Mouse (Mus musculus): ENCODE measurements around the gene Zfp991.
"Not testable (repeated sequence)": the region's sequence is repeated elsewhere in the genome, so short reads cannot be mapped to it uniquely, and the experiment has no call there.

Zfp991 gene

DNA sequence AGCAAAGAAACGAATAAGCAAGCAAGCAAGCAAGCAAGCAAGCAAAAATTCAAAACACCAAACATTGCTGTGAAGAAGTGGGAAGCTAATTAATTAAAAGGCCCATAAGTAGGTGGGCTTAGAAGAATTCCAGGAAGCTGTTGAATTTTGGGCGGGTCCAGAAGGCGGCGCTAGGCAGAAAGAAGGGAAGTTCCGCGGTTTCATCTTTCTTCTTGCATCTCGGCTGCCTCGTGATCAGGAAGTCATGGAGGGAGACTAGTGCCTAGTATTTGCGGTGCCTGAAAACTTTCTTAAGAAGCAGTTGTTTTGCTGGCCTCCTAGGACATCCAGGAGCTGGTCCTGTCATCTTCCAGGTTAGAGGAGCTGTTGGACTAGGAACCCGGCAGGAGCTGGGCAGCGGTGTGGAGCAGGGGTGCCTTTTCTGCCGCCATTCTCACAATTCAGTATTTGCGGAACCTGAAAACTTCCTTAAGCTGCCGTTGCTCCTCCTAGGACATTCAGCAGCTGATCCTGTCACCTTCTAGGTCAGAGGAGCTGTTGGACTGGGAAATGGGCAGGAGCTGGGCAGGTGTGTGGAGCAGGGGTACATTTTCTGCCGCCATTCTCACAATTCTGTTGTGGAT, at the start of gene Zfp991:
Gene Zfp991, plus strand, starts transcription at position 202 of the 623 bp plus-strand sequence.
- in situ Hi-C loops (cut with MboI; ENCODE audit: low sequenced_read_pairs), result not testable (repeated sequence)

DNA sequence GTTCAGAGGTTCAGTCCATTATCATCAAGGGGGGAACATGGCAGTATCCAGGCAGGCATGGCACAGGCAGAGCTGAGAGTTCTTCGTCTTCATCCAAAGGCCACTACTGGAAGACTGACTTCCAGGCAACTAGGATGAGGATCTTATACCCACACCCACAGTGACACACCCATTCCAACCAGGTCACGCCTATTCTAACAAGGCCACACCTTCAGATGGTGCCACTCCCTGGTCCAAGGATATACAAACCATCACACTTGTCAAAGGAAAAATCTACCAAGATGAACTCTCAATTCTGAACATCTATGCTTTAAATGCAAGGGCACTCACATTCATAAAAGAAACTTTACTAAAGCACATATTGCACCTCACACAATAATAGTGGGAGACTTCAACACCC, 36.2 kb upstream of the Zfp991 start:
- in situ Hi-C loops (cut with MboI; ENCODE audit: low sequenced_read_pairs), result not testable (repeated sequence)

DNA sequence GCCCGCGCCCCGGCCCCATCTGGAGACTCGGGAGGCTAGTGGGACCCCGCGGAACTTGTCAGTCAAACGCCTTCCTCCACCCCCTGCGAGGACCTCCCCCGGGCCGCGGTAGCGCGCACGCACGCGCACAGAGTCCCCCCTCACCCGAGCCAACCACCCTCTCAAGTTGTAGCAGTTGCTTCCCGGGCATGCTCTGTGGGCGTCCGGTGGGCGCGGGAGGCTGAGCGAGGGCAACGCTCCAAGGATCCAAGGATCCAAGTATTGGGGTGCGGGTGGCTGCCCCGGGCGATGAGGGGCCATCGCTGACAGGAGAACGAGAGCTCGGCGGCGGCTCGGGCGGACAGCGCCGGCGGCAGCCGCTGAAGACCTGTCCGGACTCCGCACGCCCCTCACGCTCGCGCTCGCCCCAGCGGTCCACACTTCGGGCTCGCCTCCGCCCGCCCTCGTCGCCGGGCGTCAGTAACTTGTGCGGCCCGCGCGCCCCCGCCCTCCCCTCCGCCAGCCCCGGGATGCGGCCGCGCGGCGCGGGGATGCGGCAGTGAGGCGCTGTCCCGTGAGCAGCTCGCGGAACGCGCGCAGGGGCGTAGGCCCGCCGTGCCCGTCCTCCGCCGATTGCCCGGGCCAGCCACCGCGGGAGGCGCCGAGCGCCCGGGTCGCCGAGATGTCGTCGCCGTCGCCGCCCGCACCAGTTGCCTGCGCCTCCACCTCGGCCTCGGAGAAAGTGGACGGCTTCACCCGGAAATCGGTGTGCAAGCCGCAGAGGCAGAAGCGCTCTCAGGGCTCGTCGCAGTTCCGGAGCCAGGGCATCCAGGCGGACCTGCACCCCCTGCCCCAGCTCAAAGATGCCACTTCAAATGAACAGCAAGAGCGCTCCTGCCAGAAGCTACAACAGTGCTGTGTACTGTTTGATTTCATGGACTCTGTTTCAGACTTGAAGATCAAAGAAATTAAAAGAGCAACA, 29.9 kb upstream of the Zfp991 start:
- in situ Hi-C loops (cut with MboI; ENCODE audit: low sequenced_read_pairs), result not testable (repeated sequence)

DNA sequence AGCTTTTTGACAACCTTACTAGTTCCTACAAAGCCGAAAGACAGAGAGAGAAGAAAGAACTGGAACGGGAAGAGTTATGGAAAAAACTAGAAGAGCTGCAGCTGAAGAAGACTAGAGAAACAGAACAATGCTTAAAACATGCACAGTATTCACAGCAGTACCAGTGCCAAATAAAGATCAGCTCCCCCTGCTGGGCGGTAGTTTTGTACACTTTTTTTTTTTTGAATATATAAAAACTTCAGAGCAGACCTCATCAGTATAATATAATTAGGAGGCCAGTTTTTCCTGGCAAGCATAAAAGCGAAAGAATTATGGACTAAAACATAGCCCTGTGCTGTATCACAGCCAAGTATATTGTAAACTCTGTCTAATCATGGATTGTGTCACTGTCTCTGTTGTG, 28.0 kb upstream of the Zfp991 start:
- in situ Hi-C loops (cut with MboI; ENCODE audit: low sequenced_read_pairs), result not testable (repeated sequence)

DNA sequence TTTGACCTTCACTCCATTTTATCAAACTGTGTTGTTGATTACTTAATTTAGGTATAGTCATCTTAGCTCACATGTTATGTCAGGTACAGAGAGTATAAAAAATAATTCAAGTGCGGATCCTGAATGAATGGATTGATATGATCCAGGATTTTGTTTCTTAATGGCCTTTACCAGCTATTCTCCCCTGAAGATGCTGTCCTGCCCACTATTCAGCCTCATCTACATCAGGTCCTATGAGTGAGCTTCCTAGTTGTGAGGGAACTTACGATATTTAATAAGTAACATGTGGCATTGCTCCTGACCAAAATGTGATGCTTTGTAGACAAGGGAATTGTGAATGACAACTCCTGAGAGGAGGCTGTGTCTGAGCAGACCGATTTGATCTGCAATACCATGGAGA, 14.0 kb upstream of the Zfp991 start:
- in situ Hi-C loops (cut with MboI; ENCODE audit: low sequenced_read_pairs), result not testable (repeated sequence)

DNA sequence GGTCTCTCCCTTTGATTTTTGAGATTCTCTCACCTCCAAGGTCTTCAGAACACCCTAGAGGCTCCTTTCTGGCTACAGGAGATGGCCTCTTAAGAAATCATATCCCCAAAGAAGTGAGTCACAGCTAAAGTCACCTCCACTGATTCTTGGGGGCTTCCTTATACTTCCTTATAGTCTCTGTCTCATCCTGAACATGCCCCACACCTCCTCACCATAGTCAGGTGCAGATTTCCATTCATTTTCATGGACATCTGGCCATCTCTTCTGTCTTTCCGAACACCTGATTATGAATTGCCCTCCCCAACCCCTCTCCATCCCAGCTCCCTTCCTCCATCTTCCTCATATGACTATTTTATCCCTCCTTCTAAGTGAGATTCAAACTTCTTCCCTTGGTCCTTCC, 9.6 kb upstream of the Zfp991 start:
- in situ Hi-C loops (cut with MboI; ENCODE audit: low sequenced_read_pairs), result loop anchor here (10.0 kb wide), 1 partner anchor 313 kb away; no protein-coding TSS in a partner anchor

DNA sequence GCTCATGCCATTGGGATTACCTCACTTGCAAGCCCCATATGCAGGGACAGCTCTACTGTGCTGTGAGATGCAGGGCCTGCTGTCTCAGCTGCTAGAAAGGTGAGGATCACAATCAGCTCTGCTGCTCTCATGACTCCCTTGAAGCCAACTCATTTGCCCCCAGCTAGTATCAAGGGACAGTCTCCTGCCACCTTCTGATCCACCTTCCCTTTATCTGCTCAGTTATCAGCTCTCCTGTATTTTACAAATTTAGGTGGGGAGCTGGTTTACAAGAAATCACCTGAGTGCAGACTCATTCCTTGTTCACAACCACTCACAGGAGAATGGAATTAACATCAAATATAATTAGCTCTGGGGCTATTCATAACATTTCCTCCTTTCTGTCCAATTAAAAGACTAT, 8.0 kb upstream of the Zfp991 start:
- in situ Hi-C loops (cut with MboI; ENCODE audit: low sequenced_read_pairs), result loop anchor here (10.0 kb wide), 1 partner anchor 311 kb away; no protein-coding TSS in a partner anchor

DNA sequence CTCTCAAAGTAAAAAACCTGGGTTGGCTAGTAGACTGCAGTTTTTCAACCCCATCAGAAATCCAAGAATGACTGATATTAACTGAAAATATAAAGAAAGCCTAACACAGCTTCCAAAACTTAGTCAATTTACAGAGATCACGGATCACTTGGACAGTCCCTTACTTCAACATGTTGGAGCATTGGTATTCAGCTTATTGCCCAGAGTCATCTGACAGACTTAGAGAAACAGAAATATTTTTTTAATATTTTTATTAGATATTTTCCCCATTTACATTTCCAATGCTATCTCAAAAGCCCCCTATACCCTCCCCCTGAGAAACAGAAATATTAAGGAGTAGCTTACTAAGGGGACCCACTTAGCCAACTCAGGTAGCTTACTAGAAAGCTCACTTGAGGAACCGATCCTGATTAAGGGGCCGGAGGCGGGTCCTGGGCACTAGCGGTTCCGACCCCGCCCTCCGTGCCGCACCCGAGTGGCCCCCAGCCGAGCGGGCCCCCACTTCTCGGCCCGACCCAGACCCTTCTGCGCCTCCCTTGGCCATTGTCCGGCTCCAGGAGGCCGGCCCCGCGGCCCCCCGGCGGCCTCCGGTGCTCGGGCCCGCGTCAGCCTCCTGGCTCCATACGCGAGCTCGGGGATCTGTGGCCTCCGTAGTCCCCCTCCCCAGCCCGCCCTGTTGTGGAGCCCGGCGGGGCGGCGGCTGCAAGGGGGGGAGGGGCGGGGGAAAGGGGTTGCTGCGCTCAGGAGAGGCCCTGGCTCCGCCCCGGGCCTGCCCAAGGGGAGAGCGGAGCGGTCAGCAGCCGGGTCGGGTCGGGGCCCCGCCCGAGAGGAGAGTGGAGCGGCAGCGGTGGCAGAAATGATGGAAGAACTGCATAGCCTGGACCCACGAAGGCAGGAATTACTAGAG, 7.2 kb upstream of the Zfp991 start:
- in situ Hi-C loops (cut with MboI; ENCODE audit: low sequenced_read_pairs), result loop anchor here (10.0 kb wide), 1 partner anchor 310 kb away; no protein-coding TSS in a partner anchor

DNA sequence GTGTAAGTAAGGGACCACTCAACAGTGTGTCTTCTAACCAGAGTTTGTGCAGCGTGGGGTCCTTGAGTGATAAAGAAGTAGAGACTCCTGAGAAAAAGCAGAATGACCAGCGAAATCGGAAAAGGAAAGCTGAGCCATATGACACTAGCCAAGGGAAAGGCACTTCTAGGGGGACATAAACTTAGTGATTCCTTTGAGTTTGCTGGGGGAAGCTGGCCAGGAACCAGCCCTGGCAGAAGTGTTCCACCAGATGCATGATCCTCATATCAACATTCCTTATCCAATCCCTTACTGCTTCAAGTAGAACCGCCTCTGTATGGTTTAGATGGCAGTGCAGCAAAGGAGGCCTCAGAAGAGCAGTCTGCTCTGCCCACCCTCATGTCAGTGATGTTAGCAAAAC, 6.5 kb upstream of the Zfp991 start:
- in situ Hi-C loops (cut with MboI; ENCODE audit: low sequenced_read_pairs), result loop anchor here (10.0 kb wide), 1 partner anchor 309 kb away; no protein-coding TSS in a partner anchor

DNA sequence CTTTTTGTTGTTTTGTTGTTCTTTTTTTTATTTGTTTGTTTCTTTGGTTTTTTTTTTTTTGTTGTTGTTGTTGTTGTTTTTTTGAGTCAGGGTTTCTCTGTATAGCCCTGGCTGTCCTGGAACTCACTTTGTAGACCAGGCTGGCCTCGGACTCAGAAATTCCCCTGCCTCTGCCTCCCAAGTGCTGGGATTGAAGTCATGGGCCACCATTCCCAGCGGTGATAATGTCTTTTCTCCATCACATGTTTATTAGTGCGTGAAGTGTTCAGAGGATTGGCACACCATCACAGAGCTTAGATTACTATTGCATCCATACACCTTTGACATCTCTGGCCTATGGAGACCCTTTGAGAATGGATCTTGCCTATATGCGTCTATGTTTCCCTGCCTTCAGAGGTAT, 6.0 kb upstream of the Zfp991 start:
- in situ Hi-C loops (cut with MboI; ENCODE audit: low sequenced_read_pairs), result loop anchor here (10.0 kb wide), 1 partner anchor 309 kb away; no protein-coding TSS in a partner anchor

DNA sequence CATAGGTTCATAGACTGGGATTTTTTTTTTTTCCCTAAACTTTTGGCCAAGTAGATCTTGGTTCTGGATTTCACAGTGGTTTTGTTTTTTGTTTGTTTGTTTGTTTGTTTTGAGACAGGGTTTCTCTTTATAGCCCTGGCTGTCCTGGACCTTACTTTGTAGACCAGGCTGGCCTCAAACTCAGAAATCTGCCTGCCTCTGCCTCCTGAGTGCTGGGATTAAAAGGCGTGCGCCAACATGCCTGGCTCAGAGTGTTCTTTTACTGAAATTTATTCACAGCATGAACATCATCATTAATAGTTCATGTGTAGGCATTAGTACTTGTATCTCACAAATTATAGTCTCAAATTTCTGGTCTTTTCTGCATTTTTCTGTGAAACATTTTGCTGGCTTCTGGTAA, 5.4 kb upstream of the Zfp991 start:
- in situ Hi-C loops (cut with MboI; ENCODE audit: low sequenced_read_pairs), result loop anchor here (10.0 kb wide), 1 partner anchor 308 kb away; no protein-coding TSS in a partner anchor

DNA sequence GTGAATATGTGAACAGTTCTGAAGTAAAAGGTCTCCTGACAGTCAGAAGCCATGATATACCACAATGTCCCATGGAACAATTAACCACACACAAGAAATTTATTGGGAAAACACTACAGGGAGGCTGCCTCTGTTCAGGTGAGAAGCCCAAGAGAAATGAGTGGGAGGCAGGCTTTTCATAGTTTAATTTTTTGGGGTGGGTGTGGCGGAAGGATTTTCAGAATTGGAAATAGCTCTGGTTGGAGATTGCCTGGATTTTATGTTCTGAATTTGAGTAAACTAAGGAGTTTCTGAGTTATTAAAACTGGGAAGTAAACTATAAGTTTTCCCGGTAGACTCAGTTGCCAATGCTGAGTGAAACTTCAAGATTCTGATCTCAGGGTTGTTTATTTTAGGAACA, 4.7 kb upstream of the Zfp991 start:
- in situ Hi-C loops (cut with MboI; ENCODE audit: low sequenced_read_pairs), result loop anchor here (10.0 kb wide), 1 partner anchor 308 kb away; no protein-coding TSS in a partner anchor

DNA sequence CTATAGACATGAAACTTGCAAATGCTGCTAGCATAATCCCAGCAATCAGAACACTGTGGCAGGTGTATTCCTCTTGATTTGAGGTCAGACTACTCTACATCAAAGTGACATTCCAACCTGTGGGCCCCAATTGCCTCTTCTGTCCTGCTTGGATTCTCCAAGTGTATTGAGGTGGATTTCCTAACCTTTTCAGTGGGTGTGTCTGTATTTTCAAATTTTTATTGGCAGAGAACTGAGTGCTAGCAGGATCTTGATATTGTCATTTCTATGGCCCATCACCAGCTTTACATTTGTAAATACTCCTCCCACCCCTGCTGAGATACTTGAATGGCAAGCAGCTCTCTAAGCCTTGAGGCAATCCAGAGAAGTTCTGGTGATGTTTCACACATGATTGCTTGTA, 3.7 kb upstream of the Zfp991 start:
- in situ Hi-C loops (cut with MboI; ENCODE audit: low sequenced_read_pairs), result loop anchor here (10.0 kb wide), 1 partner anchor 307 kb away; no protein-coding TSS in a partner anchor

DNA sequence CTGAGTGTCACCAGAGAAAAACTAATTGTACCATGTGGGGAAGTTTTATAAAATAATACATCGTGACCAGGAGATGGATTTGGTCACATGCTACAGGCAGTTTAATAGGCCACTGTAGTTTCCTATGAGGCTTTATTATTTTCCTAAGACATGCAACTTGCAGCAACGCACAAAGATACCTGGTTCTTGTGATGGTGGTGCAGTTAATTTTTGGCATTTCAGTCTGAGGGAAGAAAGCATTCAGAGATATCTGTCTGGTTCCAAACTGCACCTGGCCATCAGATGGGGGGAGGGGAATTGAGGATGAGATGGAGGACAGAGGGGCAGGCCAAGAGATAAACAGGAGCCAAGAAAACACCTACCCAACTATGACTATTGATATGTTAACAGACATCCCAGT, 1.8 kb downstream of the Zfp991 start:
- in situ Hi-C loops (cut with MboI; ENCODE audit: low sequenced_read_pairs), result not testable (repeated sequence)

DNA sequence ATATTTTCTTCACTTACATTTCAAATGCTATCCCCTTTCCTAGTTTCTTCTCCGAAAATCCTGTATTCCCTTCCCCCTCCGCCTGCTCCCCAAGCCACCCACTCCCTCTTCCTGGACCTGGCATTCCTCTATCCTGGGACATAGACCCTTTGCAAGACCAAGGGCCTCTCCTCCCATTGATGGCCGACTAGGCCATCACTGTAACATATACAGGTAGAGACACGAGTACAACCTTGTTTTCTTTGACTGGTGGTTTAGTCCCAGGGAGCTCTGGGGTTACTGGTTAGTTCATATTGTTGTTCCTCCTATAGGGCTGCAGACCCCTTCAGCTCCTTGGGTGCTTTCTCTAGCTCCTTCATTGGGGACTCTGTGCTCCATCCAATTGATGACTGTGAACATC, 9.9 kb downstream of the Zfp991 start:
- in situ Hi-C loops (cut with MboI; ENCODE audit: low sequenced_read_pairs), result not testable (repeated sequence)

DNA sequence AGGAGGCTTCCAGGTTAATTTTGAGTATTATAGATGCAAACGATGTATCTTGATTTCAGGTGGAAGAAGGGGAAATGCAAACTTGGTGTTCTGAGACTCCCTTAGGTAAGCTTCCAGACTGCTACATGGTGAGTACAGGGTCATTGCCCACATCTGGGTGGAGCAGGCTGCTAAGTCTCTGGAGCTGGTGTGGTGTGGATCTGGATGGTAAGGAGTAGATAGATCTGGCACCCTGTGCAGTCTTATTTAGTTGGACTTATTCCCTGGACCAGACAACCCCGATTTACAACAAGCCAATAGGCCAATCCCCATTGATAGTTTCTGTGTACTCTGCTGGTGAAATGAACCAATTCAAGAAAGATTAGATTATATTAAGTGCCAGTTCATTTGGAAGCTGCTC, 33.4 kb downstream of the Zfp991 start:
- in situ Hi-C loops (cut with MboI; ENCODE audit: low sequenced_read_pairs), result not testable (repeated sequence)

DNA sequence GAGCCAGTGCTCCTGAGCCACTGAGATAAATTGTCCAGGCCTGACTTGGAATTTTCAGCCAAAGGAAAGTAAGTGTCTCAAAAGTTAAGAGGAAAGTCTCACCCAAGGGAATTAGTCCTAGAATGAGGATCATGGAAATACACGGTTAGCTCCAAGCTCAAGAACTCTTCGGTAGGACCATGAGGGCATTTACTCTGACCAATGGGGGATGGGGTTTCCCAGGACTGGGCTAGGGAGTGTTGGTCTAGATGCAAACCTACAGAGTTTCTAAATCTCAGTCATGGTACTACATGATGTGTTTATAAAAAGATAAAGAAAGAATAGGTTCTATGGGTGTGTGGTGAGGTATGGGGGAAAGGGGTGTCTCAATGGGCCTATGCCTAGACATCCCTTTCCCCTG, 38.7 kb downstream of the Zfp991 start:
- in situ Hi-C loops (cut with MboI; ENCODE audit: low sequenced_read_pairs), result not testable (repeated sequence)

DNA sequence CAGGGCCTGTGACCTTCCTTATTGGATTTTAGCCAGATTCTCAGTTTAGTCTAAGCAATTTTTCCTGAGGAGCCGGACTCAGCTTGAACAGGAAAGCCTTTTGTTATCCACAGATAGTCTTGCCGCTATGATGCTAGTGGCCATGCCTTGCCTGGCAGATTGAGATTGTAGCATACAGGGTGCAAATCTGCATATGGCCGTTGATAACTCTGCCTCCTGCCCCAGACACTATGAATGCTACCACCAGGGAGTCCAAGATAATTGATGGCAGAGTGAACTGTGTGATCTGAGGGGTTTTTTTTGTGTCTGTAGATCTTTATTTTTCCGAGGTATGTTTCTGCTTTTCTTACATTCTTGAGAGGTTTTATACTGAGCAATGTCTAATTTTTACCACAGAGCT, 39.7 kb downstream of the Zfp991 start:
- in situ Hi-C loops (cut with MboI; ENCODE audit: low sequenced_read_pairs), result not testable (repeated sequence)

DNA sequence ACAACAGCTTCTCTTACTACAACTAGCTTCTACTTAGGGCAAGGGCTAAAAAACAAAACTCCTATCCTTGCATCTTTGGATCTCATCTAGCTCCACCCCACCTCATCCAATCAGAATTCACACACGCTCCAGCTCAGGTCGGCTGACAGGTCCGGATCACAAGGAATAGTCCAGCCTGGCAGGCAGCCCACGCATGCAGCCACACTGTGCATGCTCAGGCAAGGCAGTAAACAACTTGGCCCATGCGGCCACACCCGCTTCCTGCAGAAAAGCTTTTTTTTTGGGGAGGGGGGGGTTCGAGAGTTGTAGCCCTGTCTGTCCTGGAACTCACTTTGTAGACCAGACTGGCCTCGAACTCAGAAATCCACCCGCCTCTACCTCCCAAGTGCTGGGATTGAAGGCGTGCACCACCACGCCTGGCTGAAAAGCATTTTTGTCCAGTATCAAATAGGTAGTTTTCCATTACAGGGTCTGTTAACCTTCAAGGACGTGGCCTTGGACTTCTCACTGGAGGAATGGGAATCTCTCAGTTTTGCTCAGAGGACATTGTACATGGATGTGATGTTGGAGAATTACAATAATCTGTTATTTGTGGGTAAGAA, 44.5 kb downstream of the Zfp991 start:
- in situ Hi-C loops (cut with MboI; ENCODE audit: low sequenced_read_pairs), result not testable (repeated sequence)

DNA sequence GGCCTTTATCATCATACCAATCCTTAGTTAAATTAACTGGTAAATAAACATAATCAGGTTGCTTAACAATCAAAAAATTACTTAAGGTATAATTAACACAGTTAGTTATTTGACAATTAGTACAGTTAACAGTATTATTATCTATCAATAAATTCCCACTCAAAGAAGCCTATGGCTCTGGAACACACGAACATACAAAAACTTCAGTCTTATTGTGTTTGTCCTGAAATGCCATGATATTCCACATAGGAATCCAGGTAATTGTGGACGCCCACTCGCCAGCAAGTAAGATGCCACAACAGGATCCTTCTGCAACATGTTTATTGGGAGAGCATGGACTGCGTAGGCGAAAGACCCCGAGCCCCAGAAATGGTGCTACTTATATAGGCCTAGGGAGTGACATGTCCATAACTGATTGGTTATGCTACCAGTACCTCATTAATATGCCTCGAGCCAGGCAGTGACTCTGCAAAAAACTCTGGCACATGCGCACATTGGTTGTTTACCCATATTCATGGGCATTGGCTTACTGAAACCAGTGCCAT, 49.4 kb downstream of the Zfp991 start:
- in situ Hi-C loops (cut with MboI; ENCODE audit: low sequenced_read_pairs), result not testable (repeated sequence)

All from CH12F3 (cell line).